Mouse (Mus musculus) MEL (cell line): ENCODE measurements around the gene Synrg. TPM values are rescaled to one million over a fixed set of nuclear protein-coding genes. Genes with fewer than 3 reads are reported as not detected.

Experiments
- DNase-seq: peaks from one replicate; pipeline ENCODE4 v3.0.0; 2011; ENCODE audit warnings: low read depth, low spot score
- H3K27ac ChIP-seq: 2 replicates; pipeline ENCODE4 v1.5.1; 2012; ENCODE audit warnings: low read depth, mild to moderate bottlenecking, control low read depth, low read length, moderate library complexity; ENCODE audit not compliant: control insufficient read depth
- H3K27me3 ChIP-seq, 2 experiments: fragments of 150-350 bp in 1 of 2; sonication (generic) in 1 of 2; 2 replicates each; pipeline ENCODE4 v1.6.1; 2012; ENCODE audit warnings: low read length in 2 of 2, mild to moderate bottlenecking in 2 of 2, improper control_type of control experiment in 1 of 2, moderate library complexity in 1 of 2; ENCODE audit not compliant: insufficient read depth in 2 of 2, control insufficient read depth in 1 of 2
- H3K36me3 ChIP-seq, 2 experiments: 2 replicates each; pipeline ENCODE4 v1.6.1; 2012 to 2014; ENCODE audit warnings: low read length in 2 of 2, improper control_type of control experiment in 1 of 2, inconsistent platforms in 1 of 2, mild to moderate bottlenecking in 1 of 2; ENCODE audit not compliant: insufficient read depth in 2 of 2, control insufficient read depth in 1 of 2
- H3K4me1 ChIP-seq, 2 experiments: fragments of 150-350 bp in 1 of 2; sonication (generic) in 1 of 2; 2 replicates each; pipeline ENCODE4 v1.6.1; 2012; ENCODE audit warnings: low read length in 2 of 2, improper control_type of control experiment in 1 of 2, mild to moderate bottlenecking in 1 of 2; ENCODE audit not compliant: insufficient read depth in 2 of 2, control insufficient read depth in 1 of 2
- H3K4me3 ChIP-seq, 2 experiments: fragments of 150-350 bp in 1 of 2; sonication (generic) in 1 of 2; 2 replicates each; pipeline ENCODE4 v1.5.1; 2012; ENCODE audit warnings: low read depth in 2 of 2, low read length in 2 of 2, mild to moderate bottlenecking in 2 of 2, moderate library complexity in 2 of 2, control low read depth in 1 of 2, improper control_type of control experiment in 1 of 2; ENCODE audit not compliant: control insufficient read depth in 1 of 2, insufficient read depth in 1 of 2
- H3K79me2 ChIP-seq: 2 replicates; pipeline ENCODE4 v1.6.1; 2012; ENCODE audit warnings: mild to moderate bottlenecking, low read length, moderate library complexity; ENCODE audit not compliant: control insufficient read depth, poor library complexity, insufficient read depth
- H3K9ac ChIP-seq: 2 replicates; pipeline ENCODE4 v1.6.1; 2012; ENCODE audit warnings: low read depth, mild to moderate bottlenecking, control low read depth, low read length, moderate library complexity; ENCODE audit not compliant: control insufficient read depth, poor library complexity, severe bottlenecking
- H3K9me3 ChIP-seq: fragments of 150-350 bp; sonication (generic); replicated peaks from 2 replicates; pipeline ENCODE4 v1.6.1; 2012; ENCODE audit warnings: mild to moderate bottlenecking, low read length, improper control_type of control experiment, moderate library complexity; ENCODE audit not compliant: insufficient read depth
- CHD1 ChIP-seq: IDR thresholded peaks from 2 replicates; pipeline ENCODE4 v1.6.1; 2012; ENCODE audit warnings: low read depth, mild to moderate bottlenecking, inconsistent platforms, low read length, improper control_type of control experiment
- E2F4 ChIP-seq: IDR thresholded peaks from 2 replicates; pipeline ENCODE4 v1.6.1; 2011; ENCODE audit warnings: low read depth, low read length, improper control_type of control experiment, borderline replicate concordance
- EP300 ChIP-seq, 2 experiments: IDR thresholded peaks; 2 replicates each; pipeline ENCODE4 v1.6.1; 2011; ENCODE audit warnings: improper control_type of control experiment in 2 of 2, low read length in 2 of 2, low read depth in 1 of 2, mild to moderate bottlenecking in 1 of 2
- HCFC1 ChIP-seq: IDR thresholded peaks from 2 replicates; pipeline ENCODE4 v1.6.1; 2012; ENCODE audit warnings: low read depth, mild to moderate bottlenecking, inconsistent platforms, low read length, improper control_type of control experiment, moderate library complexity
- KAT2A ChIP-seq: conservative IDR thresholded peaks from 2 replicates; pipeline ENCODE4 v1.6.1; 2012; ENCODE audit warnings: low read depth, low read length, improper control_type of control experiment, inconsistent platforms
- MAX ChIP-seq: IDR thresholded peaks from 2 replicates; pipeline ENCODE4 v1.6.1; 2011; ENCODE audit warnings: low read length, improper control_type of control experiment
- MXI1 ChIP-seq: IDR thresholded peaks from 2 replicates; pipeline ENCODE4 v1.6.1; 2011; ENCODE audit warnings: mild to moderate bottlenecking, low read depth, low read length, improper control_type of control experiment
- MYC ChIP-seq: IDR thresholded peaks from 2 replicates; pipeline ENCODE4 v1.6.1; 2011; ENCODE audit warnings: low read depth, mild to moderate bottlenecking, low read length, improper control_type of control experiment, moderate library complexity
- NELFE ChIP-seq: IDR thresholded peaks from 2 replicates; pipeline ENCODE4 v1.6.1; 2011; ENCODE audit warnings: low read depth, low read length, improper control_type of control experiment
- POLR2AphosphoS5 ChIP-seq: IDR thresholded peaks from 2 replicates; pipeline ENCODE4 v1.6.1; 2012; ENCODE audit warnings: low read depth, borderline replicate concordance, mild to moderate bottlenecking, inconsistent platforms, low read length, moderate library complexity, mixed read lengths
- RCOR1 ChIP-seq: IDR thresholded peaks from 2 replicates; pipeline ENCODE4 v1.6.1; 2012; ENCODE audit warnings: low read depth, mild to moderate bottlenecking, inconsistent platforms, low read length, improper control_type of control experiment
- UBTF ChIP-seq: IDR thresholded peaks from 2 replicates; pipeline ENCODE4 v1.6.1; 2012; ENCODE audit warnings: low read depth, mild to moderate bottlenecking, inconsistent platforms, low read length, improper control_type of control experiment, moderate library complexity, borderline replicate concordance; ENCODE audit not compliant: insufficient read depth
- ZMIZ1 ChIP-seq: IDR thresholded peaks from 2 replicates; pipeline ENCODE4 v1.6.1; 2012; ENCODE audit warnings: low read depth, mild to moderate bottlenecking, inconsistent platforms, low read length, improper control_type of control experiment, moderate library complexity
- ZNF384 ChIP-seq: IDR thresholded peaks from 2 replicates; pipeline ENCODE4 v1.6.1; 2012; ENCODE audit warnings: low read depth, mild to moderate bottlenecking, inconsistent platforms, low read length, improper control_type of control experiment
- polyA plus RNA-seq, 2 experiments: library from polyadenylated mRNA; stranded (reverse) in 1 of 2; unstranded in 1 of 2; fragments of >175 nt in 1 of 2; fragments of >200 nt in 1 of 2; gene quantifications; 2 replicates each; pipeline versions ENCODE4 v1.2.1 to v1.2.4; 2012; ENCODE audit warnings: low replicate concordance in 2 of 2, low read depth in 1 of 2; ENCODE audit not compliant: insufficient read length in 2 of 2, insufficient read depth in 1 of 2, missing spikeins in 1 of 2
- total RNA-seq: library from RNA; depleted of rRNA; stranded (reverse); fragments of 300-350 nt; gene quantifications from 2 replicates; pipeline ENCODE4 v1.2.3, GENCODE M21; 2012

Synrg gene
- total and polyA plus RNA-seq, 3 experiments: 24.7 to 75.3 (median 26.4) TPM

GRCm38 (mm10) chr11:84069034-84069370 lies 104.8 kb downstream of the Synrg start, which contains the start of gene Dusp14:
Gene Dusp14 (minus strand): TSS chr11:84069261.
- TF ChIP-seq KAT2A: no peak
- TF ChIP-seq E2F4: no peak
- no peak for TF ChIP-seq HCFC1
- no peak for TF ChIP-seq RCOR1
- no peak for TF ChIP-seq ZMIZ1
- TF ChIP-seq UBTF: no peak
- TF ChIP-seq MAX: no peak
- no peak; the same call in 1 of the 2 replicates for TF ChIP-seq CHD1
- peak in 1 of 2 experiments; percentile 16; a peak in 1 of 4 replicates for TF ChIP-seq EP300 (IDR thresholded peaks at IDR 0.05; ENCODE audit: low read depth in 1 of 2, low read length in 2 of 2)
- H3K9ac ChIP-seq: peak within 1 kb of the TSS; percentile 87
- no peaks in the 10 kb centered on the region for H3K9me3 ChIP-seq
- peak within 1 kb of the TSS; percentile 74 to 90 for H3K4me3 ChIP-seq
- H3K4me1 ChIP-seq: peaks cover 2 to 17% of the 10 kb centered on the region in 2 experiments; a peak in 3 of 4 replicates
- peaks cover 0 to 9% of the 10 kb centered on the region in 2 experiments; a peak in 2 of 4 replicates for H3K36me3 ChIP-seq
- no peaks in the 10 kb centered on the region for H3K27me3 ChIP-seq
- H3K27ac ChIP-seq: no peak within 1 kb of the TSS
- peaks cover 1% of the 10 kb centered on the region; the same call in 1 of the 2 replicates for H3K79me2 ChIP-seq
- peak; percentile 81 for DNase-seq

GRCm38 (mm10) chr11:84072904-84073651 lies 108.8 kb downstream of the Synrg start:
- Histone ChIP-seq H3K36me3 (peaks cover 0 to 5% of the 10 kb centered on the region in 2 experiments; a peak in 1 of 4 replicates), H3K9me3 (no peaks in the 10 kb centered on the region), H3K79me2 (peaks cover under 1% of the 10 kb centered on the region; the same call in 1 of the 2 replicates), H3K9ac (no peak overlapping the region), H3K27me3 (no peaks in the 10 kb centered on the region), H3K4me3 (no peak overlapping the region), H3K27ac (no peak overlapping the region), H3K4me1 (peaks cover 2 to 12% of the 10 kb centered on the region in 2 experiments; a peak in 3 of 4 replicates)
- DNase-seq: no peak
- TF ChIP-seq POLR2AphosphoS5: no peak
- TF ChIP-seq NELFE: no peak
- no peak for TF ChIP-seq MYC
- no peak for TF ChIP-seq ZNF384
- TF ChIP-seq ZMIZ1: no peak
- no peak for TF ChIP-seq CHD1
- TF ChIP-seq MXI1: no peak
